Mouse (Mus musculus) thymus, adult 2 months (tissue): ENCODE results near the gene Erich6b.

ENCODE experiments used
- CTCF ChIP-seq: fragments of 200-500 bp; IDR thresholded peaks from 2 replicates; pipeline ENCODE4 v1.5.1; 2012; ENCODE audit warnings: mild to moderate bottlenecking, control low read depth, low read length, moderate library complexity, borderline replicate concordance; ENCODE audit not compliant: control insufficient read depth, poor library complexity, insufficient read depth; ENCODE audit errors: extremely low read depth
- POLR2A ChIP-seq: fragments of 200-500 bp; IDR thresholded peaks from 2 replicates; pipeline ENCODE4 v1.6.1; 2012; ENCODE audit warnings: mild to moderate bottlenecking, low read length, control low read depth, moderate library complexity; ENCODE audit not compliant: control insufficient read depth, poor library complexity, insufficient read depth; ENCODE audit errors: extremely low read depth

DNA sequence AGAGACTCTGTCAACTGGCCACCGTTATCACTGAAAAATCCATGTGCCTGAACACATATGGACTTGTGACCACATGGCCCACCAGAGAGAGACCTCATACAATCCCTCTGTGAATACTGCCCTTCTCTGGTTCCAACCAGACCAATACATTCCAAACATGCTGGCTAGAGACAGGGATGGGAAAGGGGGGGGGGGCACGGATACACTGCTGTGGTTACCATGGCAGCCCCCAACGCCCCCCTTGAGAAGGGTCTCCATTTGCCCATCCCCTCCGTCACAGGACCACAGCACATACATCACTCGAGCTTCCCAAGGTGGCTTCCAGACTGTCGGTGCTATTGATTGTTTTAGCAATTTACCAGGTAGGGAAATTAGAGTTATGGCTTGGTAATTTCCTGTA, 25.7 kb upstream of the Erich6b start:
- TF ChIP-seq CTCF (no peak), POLR2A (no peak)
